Mouse (Mus musculus) hindbrain, embryonic 14.5 days (tissue): ENCODE measurements around the gene Nfasc. TPM values are rescaled to one million over a fixed set of nuclear protein-coding genes. Genes with fewer than 3 reads are reported as not detected.
A peak's percentile ranks its signal among the peaks of the same experiment; 100 is the strongest.

Experiments
- ATAC-seq: fragments of 200-750 bp; cut with Nextera tagmentation; 2 replicates; pipeline ENCODE4 v1.8.0; 2017; ENCODE audit warnings: moderate number of reproducible peaks, mild to moderate bottlenecking, moderate TSS enrichment, moderate library complexity; ENCODE audit not compliant: low FRiP score
- DNase-seq: peaks from one replicate; pipeline ENCODE4 v3.0.0-alpha.2; 2015; ENCODE audit warnings: low spot score
- H3K27ac ChIP-seq: fragments of 300-500 bp; sonication (generic); 2 replicates; pipeline ENCODE4 v1.5.1; 2014; ENCODE audit warnings: mild to moderate bottlenecking, moderate library complexity
- H3K27me3 ChIP-seq: fragments of 300-500 bp; sonication (generic); 2 replicates; pipeline ENCODE4 v1.6.1; 2014; ENCODE audit warnings: mild to moderate bottlenecking, low read length, mixed read lengths; ENCODE audit not compliant: control insufficient read depth, insufficient read depth
- H3K36me3 ChIP-seq: fragments of 300-500 bp; sonication (generic); replicated peaks from 2 replicates; pipeline ENCODE4 v1.6.1; 2014; ENCODE audit not compliant: control insufficient read depth, insufficient read depth
- H3K4me1 ChIP-seq: fragments of 300-500 bp; sonication (generic); replicated peaks from 2 replicates; pipeline ENCODE4 v1.6.1; 2014; ENCODE audit warnings: antibody characterized with exemption, low read length, mixed read lengths; ENCODE audit not compliant: control insufficient read depth, insufficient read depth
- H3K4me2 ChIP-seq: fragments of 300-500 bp; sonication (generic); replicated peaks from 2 replicates; pipeline ENCODE4 v1.6.1; 2014; ENCODE audit warnings: mild to moderate bottlenecking, moderate library complexity
- H3K4me3 ChIP-seq: fragments of 300-500 bp; sonication (generic); replicated peaks from 2 replicates; pipeline ENCODE4 v1.5.1; 2014; ENCODE audit warnings: mild to moderate bottlenecking, low read length
- H3K9ac ChIP-seq: fragments of 300-500 bp; sonication (generic); 2 replicates; pipeline ENCODE4 v1.6.1; 2014
- H3K9me3 ChIP-seq: fragments of 300-500 bp; sonication (generic); 2 replicates; pipeline ENCODE4 v1.6.1; 2016; ENCODE audit warnings: low read length; ENCODE audit not compliant: control insufficient read depth
- WGBS: fragments of 180-500 bp; shearing (Covaris S2); extraction: QIAGEN DNeasy Blood & Tissue Kit; methylation state at CpG from one replicate; pipeline ENCODE4 v1.1.7; 2014; 5-methylcytosine and 5-hydroxymethylcytosine counted together
- polyA plus RNA-seq: library from polyadenylated mRNA; unstranded; fragments of >200 nt; fragmentation: Nextera tagmentation; extraction: Ambion mirVana; gene quantifications from 2 replicates; pipeline ENCODE4 v1.2.1, GENCODE M21; 2014

The Nfasc gene
- polyA plus RNA-seq, 1 experiment from 2014 or later, result 42.8 TPM

- no peaks in the 10 kb centered on the region for H3K9me3 ChIP-seq
- no peak overlapping the region for H3K4me3 ChIP-seq
- peak overlapping the region; percentile 61 for H3K27ac ChIP-seq
- H3K9ac ChIP-seq, result no peak overlapping the region
- DNase-seq (peak; percentile 45), ATAC-seq (no peak)
- H3K4me2 ChIP-seq, result no peak overlapping the region
- H3K27me3 ChIP-seq, result no peaks in the 10 kb centered on the region
- 29% methylated on average over 5 of the region's 5 CpGs for whole genome bisulfite sequencing
- peaks cover 25% of the 10 kb centered on the region for H3K4me1 ChIP-seq
- no peaks in the 10 kb centered on the region for H3K36me3 ChIP-seq
Observed at GRCm38 (mm10) chr1:132709419-132709818, 32.2 kb downstream of the Nfasc start.

GRCm38 (mm10) chr1:132707301-132707700, 34.3 kb downstream of the Nfasc start:
- WGBS, result 31% methylated on average over 8 of the region's 8 CpGs
- Histone ChIP-seq H3K9ac (no peak overlapping the region), H3K36me3 (no peaks in the 10 kb centered on the region), H3K27ac (0 out of 2 replicates have a peak overlapping the region, but pooled peaks have one; percentile 34), H3K4me1 (peaks cover 36% of the 10 kb centered on the region), H3K27me3 (no peaks in the 10 kb centered on the region), H3K4me2 (no peak overlapping the region; the same call in 1 of the 2 replicates), H3K4me3 (no peak overlapping the region), H3K9me3 (no peaks in the 10 kb centered on the region)
- ATAC-seq (peak; percentile 53; the same call in 1 of the 2 replicates), DNase-seq (no peak)

GRCm38 (mm10) chr1:132703467-132703866, 38.1 kb downstream of the Nfasc start:
- no peaks in the 10 kb centered on the region for H3K9me3 ChIP-seq
- no peak overlapping the region for H3K27ac ChIP-seq
- no peak for ATAC-seq
- no peaks in the 10 kb centered on the region for H3K27me3 ChIP-seq
- no peak for DNase-seq
- H3K36me3 ChIP-seq, result no peaks in the 10 kb centered on the region
- H3K4me1 ChIP-seq, result peaks cover 25% of the 10 kb centered on the region
- no peak overlapping the region for H3K4me2 ChIP-seq
- no peak overlapping the region for H3K9ac ChIP-seq
- no peak overlapping the region for H3K4me3 ChIP-seq
- WGBS, result 24% methylated on average over 5 of the region's 5 CpGs

GRCm38 (mm10) chr1:132696926-132697325, 44.7 kb downstream of the Nfasc start:
- H3K36me3 ChIP-seq, result no peaks in the 10 kb centered on the region
- H3K4me3 ChIP-seq, result no peak overlapping the region
- 46% methylated on average over 4 of the region's 4 CpGs for WGBS
- ATAC-seq (no peak), DNase-seq (no peak)
- peaks cover 40% of the 10 kb centered on the region for H3K4me1 ChIP-seq
- H3K9me3 ChIP-seq, result no peaks in the 10 kb centered on the region
- H3K27ac ChIP-seq, result peak overlapping the region; percentile 78
- H3K27me3 ChIP-seq, result no peaks in the 10 kb centered on the region
- no peak overlapping the region for H3K4me2 ChIP-seq
- H3K9ac ChIP-seq, result no peak overlapping the region

- DNase-seq, result no peak
- H3K36me3 ChIP-seq, result no peaks in the 10 kb centered on the region
- peak overlapping the region; percentile 78 for H3K27ac ChIP-seq
- H3K9me3 ChIP-seq, result no peaks in the 10 kb centered on the region
- H3K4me1 ChIP-seq, result peaks cover 40% of the 10 kb centered on the region
- H3K4me3 ChIP-seq, result no peak overlapping the region
- WGBS, result 2% methylated on average over 2 of the region's 2 CpGs
- ATAC-seq, result peak; percentile 82
- H3K27me3 ChIP-seq, result no peaks in the 10 kb centered on the region
- H3K9ac ChIP-seq, result no peak overlapping the region; the same call in 1 of the 2 replicates
- H3K4me2 ChIP-seq, result peak overlapping the region; percentile 7; the same call in 1 of the 2 replicates
Observed at GRCm38 (mm10) chr1:132696232-132696631, 45.4 kb downstream of the Nfasc start.

GRCm38 (mm10) chr1:132694007-132694406, 47.6 kb downstream of the Nfasc start:
- Histone ChIP-seq H3K4me2 (no peak overlapping the region), H3K27ac (peak overlapping the region; percentile 29; the same call in 1 of the 2 replicates), H3K9ac (no peak overlapping the region), H3K36me3 (no peaks in the 10 kb centered on the region), H3K4me1 (peaks cover 53% of the 10 kb centered on the region), H3K9me3 (no peaks in the 10 kb centered on the region), H3K27me3 (no peaks in the 10 kb centered on the region), H3K4me3 (no peak overlapping the region)
- WGBS, result 17% methylated on average over 9 of the region's 9 CpGs
- DNase-seq, result no peak
- no peak for ATAC-seq

- Histone ChIP-seq H3K4me3 (no peak overlapping the region), H3K9ac (no peak overlapping the region), H3K36me3 (no peaks in the 10 kb centered on the region), H3K9me3 (no peaks in the 10 kb centered on the region), H3K4me1 (peaks cover 36% of the 10 kb centered on the region), H3K27ac (peak overlapping the region; percentile 60; the same call in 1 of the 2 replicates), H3K4me2 (no peak overlapping the region), H3K27me3 (no peaks in the 10 kb centered on the region)
- ATAC-seq, result no peak
- no peak for DNase-seq
- 60% methylated on average over 3 of the region's 3 CpGs for WGBS
Observed at GRCm38 (mm10) chr1:132689181-132689580, 52.4 kb downstream of the Nfasc start.

- Histone ChIP-seq H3K4me1 (peaks cover 7% of the 10 kb centered on the region; the same call in 1 of the 2 replicates), H3K27me3 (no peaks in the 10 kb centered on the region), H3K4me3 (no peak overlapping the region), H3K4me2 (no peak overlapping the region), H3K27ac (0 out of 2 replicates have a peak overlapping the region, but pooled peaks have one; percentile 7), H3K9me3 (no peaks in the 10 kb centered on the region), H3K36me3 (no peaks in the 10 kb centered on the region), H3K9ac (no peak overlapping the region)
- WGBS, result 51% methylated on average over 12 of the region's 12 CpGs
- ATAC-seq, result no peak
- no peak for DNase-seq
Observed at GRCm38 (mm10) chr1:132678935-132679334, 62.7 kb downstream of the Nfasc start.

GRCm38 (mm10) chr1:132678076-132678475, 63.5 kb downstream of the Nfasc start:
- ATAC-seq, result no peak

GRCm38 (mm10) chr1:132672704-132673103, 68.9 kb downstream of the Nfasc start:
- Histone ChIP-seq H3K4me2 (no peak overlapping the region), H3K4me3 (no peak overlapping the region), H3K27ac (no peak overlapping the region), H3K27me3 (no peaks in the 10 kb centered on the region), H3K9me3 (no peaks in the 10 kb centered on the region), H3K36me3 (no peaks in the 10 kb centered on the region), H3K9ac (no peak overlapping the region), H3K4me1 (peaks cover 3% of the 10 kb centered on the region; the same call in 1 of the 2 replicates)
- 92% methylated on average over 3 of the region's 3 CpGs for WGBS
- no peak for ATAC-seq
- DNase-seq, result no peak

More at GRCm38 (mm10) chr1:132678076-132678475, 63.5 kb downstream of the Nfasc start:
- DNase-seq, result no peak
- Histone ChIP-seq H3K4me2 (no peak overlapping the region), H3K4me3 (no peak overlapping the region), H3K27ac (0 out of 2 replicates have a peak overlapping the region, but pooled peaks have one; percentile 34), H3K9me3 (no peaks in the 10 kb centered on the region), H3K27me3 (no peaks in the 10 kb centered on the region), H3K36me3 (no peaks in the 10 kb centered on the region), H3K4me1 (peaks cover 7% of the 10 kb centered on the region; the same call in 1 of the 2 replicates), H3K9ac (no peak overlapping the region)
- WGBS, result 53% methylated on average over 5 of the region's 5 CpGs
